Mouse (Mus musculus) G1E (cell line): ENCODE measurements around the gene Pld2.

Source experiments
- CTCF ChIP-seq: IDR thresholded peaks from 2 replicates; pipeline ENCODE4 v1.5.1; 2012; ENCODE audit warnings: low read depth, low read length, inconsistent platforms, mixed read lengths
- GATA1 ChIP-seq: IDR thresholded peaks from 2 replicates; pipeline ENCODE4 v1.6.1; 2012; ENCODE audit warnings: borderline replicate concordance, low read length, inconsistent platforms, mixed read lengths
- GATA2 ChIP-seq: IDR thresholded peaks from 2 replicates; pipeline ENCODE4 v1.6.1; 2012; ENCODE audit warnings: low read depth, low read length, inconsistent platforms, borderline replicate concordance
- POLR2AphosphoS5 ChIP-seq: IDR thresholded peaks from 2 replicates; pipeline ENCODE4 v1.6.1; 2012; ENCODE audit warnings: low read depth, low read length, inconsistent platforms; ENCODE audit not compliant: insufficient replicate concordance
- TAL1 ChIP-seq: conservative IDR thresholded peaks from 2 replicates; pipeline ENCODE4 v1.6.1; 2012; ENCODE audit warnings: low read depth, low read length, inconsistent platforms, mixed read lengths

GRCm38 (mm10) chr11:70596094-70596493, 56.2 kb downstream of the Pld2 start:
- TF ChIP-seq GATA1 (no peak), CTCF (no peak), GATA2 (no peak), TAL1 (no peak), POLR2AphosphoS5 (no peak)
